Mouse (Mus musculus) E14TG2a.4 (cell line): ENCODE results near the gene Sufu.

Source experiments
- CTCF ChIP-seq: conservative IDR thresholded peaks from 2 replicates; pipeline ENCODE4 v1.5.1; 2014; ENCODE audit warnings: low read length
- NANOG ChIP-seq: IDR thresholded peaks from 2 replicates; pipeline ENCODE4 v1.6.1; 2014; ENCODE audit warnings: borderline replicate concordance, low read length, mixed read lengths
- POU5F1 ChIP-seq: IDR thresholded peaks from 2 replicates; pipeline ENCODE4 v1.6.1; 2014; ENCODE audit warnings: low read length, borderline replicate concordance

DNA sequence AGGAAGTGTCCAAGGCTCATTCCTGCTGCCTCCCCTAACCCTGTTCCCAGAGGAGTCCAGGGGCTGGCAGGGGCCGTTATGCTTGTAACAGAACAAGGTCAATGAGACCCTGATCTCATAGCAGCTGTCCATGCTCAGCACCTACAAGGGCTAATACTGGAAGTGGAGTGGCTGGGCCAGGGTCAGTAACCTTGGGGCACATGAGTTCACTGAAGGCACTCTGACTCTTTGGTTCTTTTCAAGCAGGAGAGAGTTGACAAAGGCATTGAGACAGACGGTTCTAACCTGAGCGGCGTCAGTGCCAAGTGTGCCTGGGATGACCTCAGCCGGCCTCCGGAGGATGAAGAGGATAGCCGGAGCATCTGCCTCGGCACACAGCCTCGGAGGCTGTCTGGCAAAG, 56.2 kb downstream of the Sufu start:
- TF ChIP-seq CTCF: no peak
- no peak for TF ChIP-seq POU5F1
- TF ChIP-seq NANOG: no peak
